Mouse (Mus musculus): ENCODE data around the gene Tiam1. TPM values are rescaled to one million over a fixed set of nuclear protein-coding genes. Genes with fewer than 3 reads are reported as not detected.

Tiam1 gene
- polyA plus RNA-seq, 2 experiments, result 1.6 to 4.2 TPM

GRCm38 (mm10) chr16:89924249-89924890 is 219.2 kb downstream of the Tiam1 start:
- H3K4me1 ChIP-seq (replicated peaks; ENCODE audit: control insufficient read depth in 2 of 2, insufficient read depth in 2 of 2, low read length in 1 of 2), result no peaks in the 10 kb centered on the region
- H3K4me2 ChIP-seq (ENCODE audit: low read depth), result no peak overlapping the region
- no peak overlapping the region for H3K9ac ChIP-seq (replicated peaks)
- no peaks in the 10 kb centered on the region for H3K36me3 ChIP-seq (replicated peaks; ENCODE audit: control insufficient read depth, insufficient read depth, low read depth)
- no peaks in the 10 kb centered on the region for H3K27me3 ChIP-seq (ENCODE audit: control insufficient read depth, insufficient read depth, low read length)
- DNase-seq (ENCODE audit: low read depth in 3 of 3, low spot score in 3 of 3) (no peak), ATAC-seq (ENCODE audit: insufficient read depth) (no peak)
- no peak for TF ChIP-seq CTCF (IDR thresholded peaks at IDR 0.05; ENCODE audit: low read depth)
- H3K9me3 ChIP-seq (ENCODE audit: control insufficient read depth, low read length), result no peaks in the 10 kb centered on the region
- H3K4me3 ChIP-seq (ENCODE audit: insufficient read depth in 1 of 2, low read depth in 2 of 2, low read length in 2 of 2), result no peak overlapping the region
- no peak overlapping the region for H3K27ac ChIP-seq
- 72% methylated on average over 14 of the region's 14 CpGs for WGBS (ENCODE audit: insufficient replicate concordance)

DNA sequence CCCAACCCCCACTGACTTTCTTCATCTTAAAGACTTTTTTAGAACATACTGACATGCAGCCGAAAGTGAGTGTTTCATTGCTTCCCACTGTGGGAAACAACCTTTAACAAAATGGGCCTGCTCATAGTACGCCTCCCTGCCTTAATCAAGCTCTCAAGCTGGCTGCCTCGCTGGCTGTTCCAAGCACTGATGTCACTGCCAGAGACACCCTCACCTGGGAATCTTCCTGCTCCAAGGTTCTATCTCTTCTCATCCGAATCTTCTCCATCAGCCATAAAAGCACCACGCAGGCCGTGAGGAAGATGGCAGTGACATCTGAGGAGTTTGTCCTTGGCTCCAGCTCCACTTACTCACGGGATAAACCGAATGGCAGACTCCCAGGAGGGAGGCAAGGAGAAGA is 220.3 kb downstream of the Tiam1 start:
- no peaks in the 10 kb centered on the region for H3K4me1 ChIP-seq (replicated peaks; ENCODE audit: control insufficient read depth in 2 of 2, insufficient read depth in 2 of 2, low read length in 1 of 2)
- WGBS (ENCODE audit: insufficient replicate concordance), result 73% methylated on average over 8 of the region's 8 CpGs
- H3K27me3 ChIP-seq (ENCODE audit: control insufficient read depth, insufficient read depth, low read length), result no peaks in the 10 kb centered on the region
- ATAC-seq (ENCODE audit: insufficient read depth) (no peak), DNase-seq (ENCODE audit: low read depth in 3 of 3, low spot score in 3 of 3) (no peak)
- H3K4me2 ChIP-seq (ENCODE audit: low read depth), result no peak overlapping the region
- no peaks in the 10 kb centered on the region for H3K36me3 ChIP-seq (replicated peaks; ENCODE audit: control insufficient read depth, insufficient read depth, low read depth)
- H3K27ac ChIP-seq, result no peak overlapping the region
- no peak overlapping the region for H3K9ac ChIP-seq (replicated peaks)
- TF ChIP-seq EP300 (IDR thresholded peaks at IDR 0.05; ENCODE audit: low read depth), result no peak
- no peak for TF ChIP-seq CTCF (IDR thresholded peaks at IDR 0.05; ENCODE audit: low read depth)
- no peak overlapping the region for H3K4me3 ChIP-seq (ENCODE audit: insufficient read depth in 1 of 2, low read depth in 2 of 2, low read length in 2 of 2)
- no peaks in the 10 kb centered on the region for H3K9me3 ChIP-seq (ENCODE audit: control insufficient read depth, low read length)

DNA sequence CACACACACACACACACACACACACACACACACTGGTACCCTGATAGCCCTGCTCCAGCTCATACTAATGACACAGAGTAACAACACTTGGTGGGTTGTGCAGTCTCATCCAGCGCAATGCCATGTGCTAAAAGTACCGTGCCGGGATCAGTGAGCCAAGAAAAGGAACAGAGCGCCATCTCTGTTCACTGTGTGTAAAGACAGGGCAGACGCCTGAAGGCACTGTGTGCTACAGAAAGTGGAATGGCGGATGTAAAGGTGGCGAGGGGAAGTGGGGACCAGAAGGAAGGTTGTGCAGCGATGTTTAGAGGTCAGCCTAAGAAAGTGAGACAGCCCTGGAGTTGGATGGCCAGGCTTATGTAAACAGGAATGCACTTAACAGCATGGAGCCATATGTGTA is 221.1 kb downstream of the Tiam1 start:
- H3K9ac ChIP-seq (replicated peaks), result no peak overlapping the region
- no peaks in the 10 kb centered on the region for H3K27me3 ChIP-seq (ENCODE audit: control insufficient read depth, insufficient read depth, low read length)
- ATAC-seq (ENCODE audit: insufficient read depth), result no peak
- no peaks in the 10 kb centered on the region for H3K4me1 ChIP-seq (replicated peaks; ENCODE audit: control insufficient read depth in 2 of 2, insufficient read depth in 2 of 2, low read length in 1 of 2)
- WGBS (ENCODE audit: insufficient replicate concordance), result 77% methylated on average over 8 of the region's 8 CpGs
- TF ChIP-seq EP300 (IDR thresholded peaks at IDR 0.05; ENCODE audit: low read depth), result no peak
- TF ChIP-seq CTCF (IDR thresholded peaks at IDR 0.05; ENCODE audit: low read depth), result peak; percentile 28; the same call in 1 of the 2 replicates
- H3K4me2 ChIP-seq (ENCODE audit: low read depth), result no peak overlapping the region
- no peak overlapping the region for H3K27ac ChIP-seq
- no peaks in the 10 kb centered on the region for H3K9me3 ChIP-seq (ENCODE audit: control insufficient read depth, low read length)
- no peaks in the 10 kb centered on the region for H3K36me3 ChIP-seq (replicated peaks; ENCODE audit: control insufficient read depth, insufficient read depth, low read depth)
- DNase-seq (ENCODE audit: low read depth in 3 of 3, low spot score in 3 of 3), result no peak
- H3K4me3 ChIP-seq (ENCODE audit: insufficient read depth in 1 of 2, low read depth in 2 of 2, low read length in 2 of 2), result no peak overlapping the region

DNA sequence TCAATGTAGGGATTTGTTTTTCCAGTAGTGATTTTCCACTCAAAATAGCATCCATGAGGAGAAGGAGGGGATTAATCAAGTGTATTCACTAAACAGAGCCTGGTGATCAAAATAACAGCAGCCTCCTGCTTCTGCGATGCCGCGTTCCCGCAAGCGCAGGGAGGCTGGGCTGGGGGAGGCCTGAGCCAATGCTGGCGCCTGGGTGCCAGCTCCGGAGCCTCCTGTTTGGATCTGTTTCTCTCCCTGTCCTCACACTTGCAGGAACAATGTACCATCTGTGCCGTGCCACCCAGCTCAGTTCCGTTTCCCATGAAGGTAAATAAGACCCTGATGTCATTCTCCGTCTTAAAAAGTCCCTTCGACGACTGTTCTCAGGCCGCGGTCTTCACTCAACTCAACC is 222.2 kb downstream of the Tiam1 start:
- no peaks in the 10 kb centered on the region for H3K36me3 ChIP-seq (replicated peaks; ENCODE audit: control insufficient read depth, insufficient read depth, low read depth)
- WGBS (ENCODE audit: insufficient replicate concordance), result 84% methylated on average over 14 of the region's 14 CpGs
- H3K27me3 ChIP-seq (ENCODE audit: control insufficient read depth, insufficient read depth, low read length), result no peaks in the 10 kb centered on the region
- no peaks in the 10 kb centered on the region for H3K9me3 ChIP-seq (ENCODE audit: control insufficient read depth, low read length)
- H3K4me2 ChIP-seq (ENCODE audit: low read depth), result no peak overlapping the region
- H3K9ac ChIP-seq (replicated peaks), result no peak overlapping the region
- H3K4me1 ChIP-seq (replicated peaks; ENCODE audit: control insufficient read depth in 2 of 2, insufficient read depth in 2 of 2, low read length in 1 of 2), result no peaks in the 10 kb centered on the region
- H3K4me3 ChIP-seq (ENCODE audit: insufficient read depth in 1 of 2, low read depth in 2 of 2, low read length in 2 of 2), result no peak overlapping the region
- no peak overlapping the region for H3K27ac ChIP-seq
- DNase-seq (ENCODE audit: low read depth in 3 of 3, low spot score in 3 of 3) (no peak), ATAC-seq (ENCODE audit: insufficient read depth) (no peak)
- no peak for TF ChIP-seq EP300 (IDR thresholded peaks at IDR 0.05; ENCODE audit: low read depth)
- TF ChIP-seq CTCF (IDR thresholded peaks at IDR 0.05; ENCODE audit: low read depth), result no peak

DNA sequence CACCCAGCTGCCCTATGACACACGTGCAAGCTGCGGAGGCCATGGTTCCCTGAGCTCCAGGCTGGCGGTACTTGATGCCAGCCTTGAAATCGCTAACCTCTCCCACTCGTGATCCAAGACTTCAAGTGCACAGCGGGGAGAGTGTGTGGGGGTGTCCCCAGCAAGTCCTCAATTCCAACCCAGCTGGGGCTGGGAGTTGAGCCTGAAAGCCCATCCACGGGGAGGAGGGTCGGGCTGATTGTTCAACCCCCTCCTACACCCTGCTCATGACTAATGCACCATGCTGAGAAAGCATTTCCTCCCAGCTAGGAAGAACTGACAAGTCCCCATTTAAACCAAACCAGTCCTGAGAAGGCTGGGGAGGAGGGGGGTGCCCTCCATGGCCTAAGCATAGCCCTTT is 223.2 kb downstream of the Tiam1 start:
- H3K36me3 ChIP-seq (replicated peaks; ENCODE audit: control insufficient read depth, insufficient read depth, low read depth), result no peaks in the 10 kb centered on the region
- H3K9ac ChIP-seq (replicated peaks), result no peak overlapping the region
- no peak for DNase-seq (ENCODE audit: low read depth in 3 of 3, low spot score in 3 of 3)
- H3K4me2 ChIP-seq (ENCODE audit: low read depth), result no peak overlapping the region
- H3K4me1 ChIP-seq (replicated peaks; ENCODE audit: control insufficient read depth in 2 of 2, insufficient read depth in 2 of 2, low read length in 1 of 2), result no peaks in the 10 kb centered on the region
- no peak overlapping the region for H3K4me3 ChIP-seq (ENCODE audit: insufficient read depth in 1 of 2, low read depth in 2 of 2, low read length in 2 of 2)
- no peak overlapping the region for H3K27ac ChIP-seq
- ATAC-seq (ENCODE audit: insufficient read depth), result no peak
- no peaks in the 10 kb centered on the region for H3K27me3 ChIP-seq (ENCODE audit: control insufficient read depth, insufficient read depth, low read length)
- H3K9me3 ChIP-seq (ENCODE audit: control insufficient read depth, low read length), result no peaks in the 10 kb centered on the region
- 66% methylated on average over 8 of the region's 8 CpGs for WGBS (ENCODE audit: insufficient replicate concordance)
- TF ChIP-seq EP300 (IDR thresholded peaks at IDR 0.05; ENCODE audit: low read depth) (no peak), CTCF (IDR thresholded peaks at IDR 0.05; ENCODE audit: low read depth) (no peak)

Data from liver, embryonic 14.5 days (tissue).